Mouse (Mus musculus) bone marrow macrophage, adult 2 months (primary cell): ENCODE measurements around the gene Fam53a.

Experiments used
- CTCF ChIP-seq: IDR thresholded peaks from 2 replicates; pipeline ENCODE4 v1.5.1; 2012; ENCODE audit warnings: low read depth, mild to moderate bottlenecking, low read length, moderate library complexity
- POLR2A ChIP-seq: IDR thresholded peaks from 2 replicates; pipeline ENCODE4 v1.6.1; 2012; ENCODE audit warnings: mild to moderate bottlenecking, low read depth, low read length, borderline replicate concordance

DNA sequence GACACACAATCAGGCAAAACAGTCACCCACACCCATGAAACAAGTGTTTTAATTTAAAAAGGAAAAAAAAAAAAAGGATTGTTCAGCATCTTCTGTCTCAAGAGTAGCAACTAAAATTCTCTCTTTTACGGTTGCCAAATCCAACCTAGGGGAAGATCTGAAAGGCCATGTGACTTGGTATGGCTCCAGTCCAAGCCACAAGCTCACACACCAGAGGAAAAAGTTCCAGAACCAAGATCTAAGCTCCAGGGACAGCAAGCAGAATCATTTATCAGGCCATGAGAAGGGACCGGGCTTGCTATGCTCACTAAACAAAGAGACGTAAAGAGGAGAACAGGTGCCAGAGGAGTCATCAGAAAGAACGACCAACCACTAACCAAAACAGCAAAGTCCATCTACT lies 1.5 kb downstream of the Fam53a start:
- no peak for TF ChIP-seq CTCF
- no peak for TF ChIP-seq POLR2A
